Mouse (Mus musculus) embryonic facial prominence, embryonic 12.5 days (tissue): ENCODE measurements at regions not wholly inside any gene's neighbourhood (a gene's known extent, or its start where the extent isn't known, plus 50 kb on each side); places are given as distances from the start of the nearest gene placed in this dataset.

Experiments
- ATAC-seq: fragments of 200-750 bp; cut with Nextera tagmentation; 2 replicates; pipeline ENCODE4 v1.8.0; 2017; ENCODE audit not compliant: insufficient number of reproducible peaks, insufficient read depth, low FRiP score, low TSS enrichment
- H3K27ac ChIP-seq: fragments of 300-500 bp; sonication (generic); 2 replicates; pipeline ENCODE4 v1.5.1; 2016; ENCODE audit warnings: mild to moderate bottlenecking
- H3K27me3 ChIP-seq: fragments of 300-500 bp; sonication (generic); 2 replicates; pipeline ENCODE4 v1.6.1; 2016; ENCODE audit warnings: mild to moderate bottlenecking, moderate library complexity
- H3K36me3 ChIP-seq: fragments of 300-500 bp; sonication (generic); 2 replicates; pipeline ENCODE4 v1.6.1; 2016; ENCODE audit warnings: mild to moderate bottlenecking
- H3K4me1 ChIP-seq: fragments of 300-500 bp; sonication (generic); 2 replicates; pipeline ENCODE4 v1.6.1; 2016
- H3K4me2 ChIP-seq: fragments of 300-500 bp; sonication (generic); replicated peaks from 2 replicates; pipeline ENCODE4 v1.6.1; 2016; ENCODE audit warnings: mild to moderate bottlenecking, moderate library complexity
- H3K4me3 ChIP-seq: fragments of 300-500 bp; sonication (generic); 2 replicates; pipeline ENCODE4 v1.5.1; 2016; ENCODE audit warnings: mild to moderate bottlenecking
- H3K9ac ChIP-seq: fragments of 300-500 bp; sonication (generic); 2 replicates; pipeline ENCODE4 v1.6.1; 2016; ENCODE audit warnings: mild to moderate bottlenecking, moderate library complexity
- H3K9me3 ChIP-seq: fragments of 300-500 bp; sonication (generic); 2 replicates; pipeline ENCODE4 v1.6.1; 2016; ENCODE audit warnings: mild to moderate bottlenecking, moderate library complexity
- WGBS: fragments of 180-500 bp; shearing (Covaris S2); methylation state at CpG from one replicate; pipeline ENCODE4 v1.1.7; 2016; 5-methylcytosine and 5-hydroxymethylcytosine counted together

GRCm38 (mm10) chr13:47505380-47505955 is 383.0 kb downstream of the Rnf144b start:
- ATAC-seq: no peak
- no peaks in the 10 kb centered on the region for H3K36me3 ChIP-seq
- H3K4me3 ChIP-seq: no peak overlapping the region
- H3K27ac ChIP-seq: no peak overlapping the region
- no peak overlapping the region for H3K9ac ChIP-seq
- H3K4me2 ChIP-seq: no peak overlapping the region
- no peaks in the 10 kb centered on the region for H3K9me3 ChIP-seq
- no peaks in the 10 kb centered on the region for H3K27me3 ChIP-seq
- WGBS: 90% methylated on average over 15 of the region's 15 CpGs
- H3K4me1 ChIP-seq: no peaks in the 10 kb centered on the region

GRCm38 (mm10) chr13:47532935-47533334 is 410.5 kb downstream of the Rnf144b start:
- Histone ChIP-seq H3K9ac (no peak overlapping the region), H3K9me3 (no peaks in the 10 kb centered on the region), H3K4me2 (no peak overlapping the region), H3K27me3 (no peaks in the 10 kb centered on the region), H3K36me3 (no peaks in the 10 kb centered on the region), H3K4me1 (no peaks in the 10 kb centered on the region), H3K27ac (no peak overlapping the region), H3K4me3 (no peak overlapping the region)
- ATAC-seq: no peak
- 75% methylated on average over 1 of the region's 1 CpGs for WGBS

- H3K4me1 ChIP-seq: no peaks in the 10 kb centered on the region
- H3K9me3 ChIP-seq: no peaks in the 10 kb centered on the region
These were observed 414.7 kb downstream of the Rnf144b start for GRCm38 (mm10) chr13:47537156-47537555.

DNA sequence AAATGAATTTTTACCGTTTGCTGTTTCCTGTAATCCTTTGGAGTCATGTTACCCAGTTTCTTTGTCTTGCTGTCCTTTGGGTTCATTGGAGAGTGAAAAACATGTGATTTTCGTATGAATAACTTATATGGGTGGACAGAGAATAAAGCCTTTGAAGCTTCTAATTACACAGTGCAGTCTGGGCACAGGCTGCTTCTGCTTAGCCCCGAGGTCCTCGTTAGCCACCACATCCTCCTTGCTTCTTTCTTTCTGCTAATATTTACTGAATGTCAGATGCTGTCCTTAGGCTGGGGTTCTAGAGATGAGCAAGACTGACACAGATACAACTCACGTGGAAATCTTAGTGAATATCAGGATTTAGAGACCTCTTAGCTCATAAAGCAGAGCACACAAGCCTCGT is 427.2 kb downstream of the Rnf144b start:
- H3K4me1 ChIP-seq: no peaks in the 10 kb centered on the region
- WGBS: 39% methylated on average over 6 of the region's 6 CpGs
- ATAC-seq: no peak
- no peak overlapping the region for H3K9ac ChIP-seq
- no peaks in the 10 kb centered on the region for H3K27me3 ChIP-seq
- no peak overlapping the region for H3K4me3 ChIP-seq
- no peak overlapping the region for H3K4me2 ChIP-seq
- H3K9me3 ChIP-seq: no peaks in the 10 kb centered on the region
- no peak overlapping the region for H3K27ac ChIP-seq
- H3K36me3 ChIP-seq: no peaks in the 10 kb centered on the region

More at GRCm38 (mm10) chr13:47537156-47537555, 414.7 kb downstream of the Rnf144b start:
- WGBS: 95% methylated on average over 2 of the region's 2 CpGs
- H3K36me3 ChIP-seq: no peaks in the 10 kb centered on the region
- H3K27ac ChIP-seq: no peak overlapping the region
- no peak for ATAC-seq
- H3K4me3 ChIP-seq: no peak overlapping the region
- no peak overlapping the region for H3K9ac ChIP-seq
- H3K4me2 ChIP-seq: no peak overlapping the region
- H3K27me3 ChIP-seq: no peaks in the 10 kb centered on the region

GRCm38 (mm10) chr13:47552251-47552650 is 429.8 kb downstream of the Rnf144b start:
- no peak overlapping the region for H3K4me3 ChIP-seq
- no peak overlapping the region for H3K9ac ChIP-seq
- no peak overlapping the region for H3K27ac ChIP-seq
- H3K27me3 ChIP-seq: no peaks in the 10 kb centered on the region
- H3K4me1 ChIP-seq: no peaks in the 10 kb centered on the region
- no peak for ATAC-seq
- H3K36me3 ChIP-seq: no peaks in the 10 kb centered on the region
- H3K9me3 ChIP-seq: no peaks in the 10 kb centered on the region
- no peak overlapping the region for H3K4me2 ChIP-seq
- WGBS: 86% methylated on average over 3 of the region's 3 CpGs

DNA sequence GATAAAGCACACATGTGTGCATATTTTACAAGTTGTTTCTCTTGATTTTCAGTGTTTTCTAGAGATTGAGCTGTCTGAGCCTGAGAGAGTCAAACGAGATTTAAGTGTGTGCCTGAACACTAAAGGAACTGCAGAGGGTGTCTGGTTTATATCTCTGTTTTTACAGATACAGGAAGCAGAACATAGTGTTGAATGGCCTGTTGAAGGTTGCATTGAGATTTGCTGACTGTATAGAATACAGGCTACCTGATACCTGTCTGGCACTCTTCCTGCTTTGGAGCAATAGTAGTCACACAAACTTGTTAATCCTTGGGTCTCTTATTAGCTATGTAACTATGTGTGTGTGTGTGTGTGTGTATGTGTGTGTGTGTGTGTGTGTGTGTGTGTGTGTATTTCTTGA is 431.7 kb downstream of the Rnf144b start:
- 38% methylated on average over 1 of the region's 1 CpGs for WGBS
- Histone ChIP-seq H3K4me3 (no peak overlapping the region), H3K27me3 (no peaks in the 10 kb centered on the region), H3K9ac (no peak overlapping the region), H3K4me2 (no peak overlapping the region), H3K27ac (no peak overlapping the region), H3K9me3 (no peaks in the 10 kb centered on the region), H3K36me3 (no peaks in the 10 kb centered on the region), H3K4me1 (no peaks in the 10 kb centered on the region)
- ATAC-seq: no peak

DNA sequence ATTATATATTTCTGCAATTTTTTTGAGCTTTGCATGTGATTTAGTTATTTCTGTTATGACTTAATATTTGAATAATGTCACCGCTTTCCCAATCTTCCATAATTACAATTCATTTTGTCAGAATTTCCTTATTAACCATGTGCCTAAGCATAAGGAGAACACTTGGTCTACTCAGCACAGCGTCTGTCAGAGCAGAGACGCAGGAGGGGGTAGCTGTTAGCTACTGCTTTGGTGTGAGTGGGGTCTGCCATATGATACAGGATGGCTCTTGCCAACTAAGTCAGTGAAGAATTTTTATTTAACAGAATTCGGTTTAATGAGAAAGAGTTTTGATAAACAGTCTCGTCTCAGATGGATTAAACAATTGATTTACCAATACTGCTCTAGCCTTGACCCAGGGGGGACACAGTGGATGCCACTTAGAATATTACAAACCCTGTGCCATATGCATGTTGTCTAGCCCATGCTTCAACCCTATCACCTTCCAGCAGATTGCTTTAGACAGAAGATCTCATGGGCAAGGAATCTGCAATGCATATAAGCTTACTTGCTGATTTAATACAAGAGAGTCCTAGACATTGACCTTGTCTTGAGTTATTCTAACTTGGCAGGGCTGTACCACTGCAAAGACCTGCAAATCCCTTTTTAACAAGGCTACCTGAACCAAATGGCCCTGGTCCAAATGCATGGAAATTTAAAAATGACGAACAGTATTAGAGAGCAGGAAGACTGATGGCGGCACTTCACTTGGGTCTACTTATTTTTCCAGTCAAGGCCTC is 434.9 kb downstream of the Rnf144b start:
- Histone ChIP-seq H3K9me3 (no peaks in the 10 kb centered on the region), H3K9ac (no peak overlapping the region), H3K27me3 (no peaks in the 10 kb centered on the region), H3K27ac (no peak overlapping the region), H3K4me1 (no peaks in the 10 kb centered on the region), H3K4me2 (no peak overlapping the region), H3K36me3 (no peaks in the 10 kb centered on the region), H3K4me3 (no peak overlapping the region)
- WGBS: 86% methylated on average over 7 of the region's 7 CpGs
- ATAC-seq: no peak

DNA sequence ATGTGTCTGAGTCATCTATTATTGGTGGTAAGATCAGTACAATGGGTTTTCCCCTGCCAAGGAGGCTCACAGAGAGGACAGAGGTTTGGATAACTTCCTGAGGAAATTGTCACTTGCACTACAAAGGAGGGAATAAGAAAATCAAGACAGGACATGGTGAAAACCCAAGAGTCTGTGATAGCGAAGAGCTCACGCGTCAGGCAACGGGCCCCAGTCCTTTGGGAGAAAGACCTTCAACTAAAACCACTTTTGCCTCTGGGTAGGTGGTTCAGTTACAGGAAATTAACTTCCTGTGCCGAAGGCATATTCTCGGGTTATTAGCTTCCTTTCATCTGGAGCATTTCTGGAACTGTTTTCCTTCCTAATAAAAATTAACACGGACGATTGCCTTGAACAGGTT is 440.4 kb downstream of the Rnf144b start:
- no peaks in the 10 kb centered on the region for H3K36me3 ChIP-seq
- H3K4me3 ChIP-seq: no peak overlapping the region
- H3K4me2 ChIP-seq: no peak overlapping the region
- 34% methylated on average over 8 of the region's 8 CpGs for WGBS
- H3K27ac ChIP-seq: no peak overlapping the region
- no peaks in the 10 kb centered on the region for H3K27me3 ChIP-seq
- ATAC-seq: no peak
- H3K9me3 ChIP-seq: no peaks in the 10 kb centered on the region
- H3K4me1 ChIP-seq: no peaks in the 10 kb centered on the region
- H3K9ac ChIP-seq: no peak overlapping the region

DNA sequence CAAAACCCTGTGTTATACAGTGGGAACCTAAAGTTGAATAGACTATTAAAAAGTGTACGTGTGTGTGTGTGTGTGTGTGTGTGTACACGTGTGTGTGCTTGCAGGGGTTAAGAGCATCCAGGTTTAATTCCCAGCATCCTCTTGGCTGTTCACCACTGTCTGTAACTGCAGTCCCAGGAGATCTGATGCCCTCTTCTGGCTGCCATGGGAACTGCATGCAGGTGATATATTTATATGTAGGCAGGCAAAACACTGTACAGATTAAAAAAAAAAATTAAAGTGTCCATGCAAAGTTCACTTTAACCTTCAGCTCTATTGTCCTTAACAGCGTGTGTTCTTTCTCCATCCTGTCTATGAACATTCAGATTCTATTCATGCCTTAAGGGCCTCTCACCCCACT is 454.1 kb downstream of the Rnf144b start:
- Histone ChIP-seq H3K4me1 (no peaks in the 10 kb centered on the region), H3K4me2 (no peak overlapping the region), H3K27me3 (no peaks in the 10 kb centered on the region), H3K9ac (no peak overlapping the region), H3K36me3 (no peaks in the 10 kb centered on the region), H3K9me3 (0 out of 2 replicates have a peak, but pooled peaks cover 2% of the 10 kb centered on the region), H3K4me3 (no peak overlapping the region), H3K27ac (no peak overlapping the region)
- 60% methylated on average over 3 of the region's 3 CpGs for WGBS
- ATAC-seq: no peak

DNA sequence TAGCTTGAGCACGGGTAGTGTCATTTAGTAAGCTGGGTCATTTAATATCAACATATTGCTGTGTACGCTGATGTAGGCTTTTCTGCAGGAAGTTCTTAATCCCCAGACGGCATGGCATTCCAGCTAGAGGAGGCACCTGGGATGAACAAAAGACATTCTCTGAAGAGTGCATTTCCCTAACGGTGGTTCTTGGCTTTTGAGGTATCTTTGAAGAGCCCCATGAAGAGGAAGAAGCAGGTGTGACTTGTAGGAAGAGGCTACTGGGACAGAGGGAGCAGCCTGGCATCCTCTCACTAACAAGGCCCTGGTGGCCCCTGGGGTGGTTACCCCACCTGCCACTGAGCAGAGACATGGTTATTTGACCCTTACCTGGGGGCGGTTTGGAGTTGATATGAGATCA is 457.7 kb downstream of the Rnf144b start:
- Histone ChIP-seq H3K9ac (no peak overlapping the region), H3K27ac (no peak overlapping the region), H3K36me3 (no peaks in the 10 kb centered on the region), H3K4me1 (no peaks in the 10 kb centered on the region), H3K27me3 (no peaks in the 10 kb centered on the region), H3K9me3 (0 out of 2 replicates have a peak, but pooled peaks cover 2% of the 10 kb centered on the region), H3K4me2 (no peak overlapping the region), H3K4me3 (no peak overlapping the region)
- no peak for ATAC-seq
- WGBS: 79% methylated on average over 5 of the region's 5 CpGs

- Histone ChIP-seq H3K27ac (no peak overlapping the region), H3K4me3 (no peak overlapping the region), H3K4me1 (no peaks in the 10 kb centered on the region), H3K9me3 (no peaks in the 10 kb centered on the region), H3K27me3 (no peaks in the 10 kb centered on the region), H3K9ac (no peak overlapping the region), H3K36me3 (no peaks in the 10 kb centered on the region), H3K4me2 (no peak overlapping the region)
- no peak for ATAC-seq
- 79% methylated on average over 1 of the region's 1 CpGs for WGBS
These were observed 462.7 kb downstream of the Rnf144b start for GRCm38 (mm10) chr13:47585158-47585557.

GRCm38 (mm10) chr13:47602646-47603045 is 480.2 kb downstream of the Rnf144b start:
- 44% methylated on average over 1 of the region's 1 CpGs for WGBS
- H3K4me3 ChIP-seq: no peak overlapping the region
- H3K4me1 ChIP-seq: no peaks in the 10 kb centered on the region
- H3K36me3 ChIP-seq: no peaks in the 10 kb centered on the region
- no peaks in the 10 kb centered on the region for H3K9me3 ChIP-seq
- ATAC-seq: no peak
- H3K27ac ChIP-seq: no peak overlapping the region
- H3K9ac ChIP-seq: no peak overlapping the region
- no peak overlapping the region for H3K4me2 ChIP-seq
- H3K27me3 ChIP-seq: no peaks in the 10 kb centered on the region
